ENCODE assay signal across 21 mouse cellular contexts in genomic region chr4:57338061-57338460, GRCm38 (mm10). TPM values are rescaled to one million over a fixed set of nuclear protein-coding genes. Genes with fewer than 3 reads are reported as not detected.
DNase-seq lines count a peak whose midpoint lies in the region; ATAC-seq and TF ChIP-seq lines count a peak whose summit lies in the region.
"Had no signal": no experiment of that assay in that cellular context is flagged by ENCODE, and none has a peak within 500 bp of the region (broad histone marks: within the 10 kb centered on the region; RNA-seq: fewer than 3 reads in every experiment).

No protein-coding gene starts in this region.

- 81% methylated on average over 9 of the region's 9 CpGs for WGBS in forebrain, embryonic 10.5 days
- 87% methylated on average over 9 of the region's 9 CpGs for WGBS in forebrain, embryonic 11.5 days
- 63% methylated on average over 9 of the region's 9 CpGs for WGBS in embryonic facial prominence, embryonic 13.5 days
- 75% methylated on average over 9 of the region's 9 CpGs for WGBS in stomach, embryonic 14.5 days
- WGBS in midbrain, embryonic 15.5 days = 89% methylated on average over 9 of the region's 9 CpGs

- intact Hi-C loops in gastrocnemius, adult 2 months (cut with DNase I) = no loop called here

- H3K4me3 ChIP-seq in forebrain, embryonic 10.5 days = no peak overlapping the region
- no peak overlapping the region for H3K4me3 ChIP-seq in forebrain, embryonic 11.5 days (ENCODE audit: low read depth, low read length)
- H3K4me3 ChIP-seq in embryonic facial prominence, embryonic 13.5 days = no peak overlapping the region
- H3K4me3 ChIP-seq in stomach, embryonic 14.5 days (ENCODE audit: low read depth, low read length) = no peak overlapping the region
- no peak overlapping the region for H3K4me3 ChIP-seq in midbrain, embryonic 15.5 days
- no peak overlapping the region for H3K4me3 ChIP-seq in gastrocnemius, adult 2 months
- H3K4me3 ChIP-seq: forebrain, embryonic 15.5 days; liver, embryonic 12.5 days; megakaryocyte, embryonic 14.5 days had no signal

- no peak overlapping the region for H3K9ac ChIP-seq in forebrain, embryonic 11.5 days (ENCODE audit: low read length)
- no peak overlapping the region for H3K9ac ChIP-seq in embryonic facial prominence, embryonic 13.5 days
- no peak overlapping the region for H3K9ac ChIP-seq in stomach, embryonic 14.5 days (replicated peaks; ENCODE audit: low read depth, low read length)
- H3K9ac ChIP-seq in midbrain, embryonic 15.5 days = no peak overlapping the region
- H3K9ac ChIP-seq: forebrain, embryonic 15.5 days; liver, embryonic 12.5 days had no signal

- H3K4me2 ChIP-seq in forebrain, embryonic 11.5 days (ENCODE audit: low read depth, low read length, severe bottlenecking) = no peak overlapping the region
- peak overlapping the region; percentile 16; the same call in 1 of the 2 replicates for H3K4me2 ChIP-seq in embryonic facial prominence, embryonic 13.5 days
- H3K4me2 ChIP-seq in stomach, embryonic 14.5 days (replicated peaks; ENCODE audit: low read depth, low read length) = no peak overlapping the region
- no peak overlapping the region for H3K4me2 ChIP-seq in midbrain, embryonic 15.5 days
- H3K4me2 ChIP-seq: forebrain, embryonic 15.5 days; liver, embryonic 12.5 days had no signal

- no peak for TF ChIP-seq CTCF in gastrocnemius, adult 2 months (IDR thresholded peaks at IDR 0.05)

- 0 out of 2 replicates have a peak overlapping the region, but pooled peaks have one; percentile 40 for H3K27ac ChIP-seq in forebrain, embryonic 10.5 days
- no peak overlapping the region for H3K27ac ChIP-seq in forebrain, embryonic 11.5 days (ENCODE audit: low read depth, low read length)
- peak overlapping the region; percentile 85 for H3K27ac ChIP-seq in embryonic facial prominence, embryonic 13.5 days
- H3K27ac ChIP-seq in stomach, embryonic 14.5 days (ENCODE audit: low read length) = peak overlapping the region; percentile 79; the same call in 1 of the 2 replicates
- no peak overlapping the region for H3K27ac ChIP-seq in midbrain, embryonic 15.5 days
- H3K27ac ChIP-seq in gastrocnemius, adult 2 months = no peak overlapping the region
- H3K27ac ChIP-seq: forebrain, embryonic 15.5 days; hindbrain, postnatal 0 days; liver, embryonic 12.5 days had no signal

- H3K9me3 ChIP-seq in forebrain, embryonic 10.5 days = no peaks in the 10 kb centered on the region
- no peaks in the 10 kb centered on the region for H3K9me3 ChIP-seq in forebrain, embryonic 11.5 days (ENCODE audit: control insufficient read depth, low read length)
- H3K9me3 ChIP-seq in embryonic facial prominence, embryonic 13.5 days = no peaks in the 10 kb centered on the region
- H3K9me3 ChIP-seq in stomach, embryonic 14.5 days (ENCODE audit: control insufficient read depth, low read depth, low read length) = peaks cover 3% of the 10 kb centered on the region; the same call in 1 of the 2 replicates
- no peaks in the 10 kb centered on the region for H3K9me3 ChIP-seq in midbrain, embryonic 15.5 days
- H3K9me3 ChIP-seq: forebrain, embryonic 15.5 days; liver, embryonic 12.5 days had no signal

- no peak for DNase-seq in forebrain, embryonic 10.5 days (ENCODE audit: extremely low spot score, low spot score)
- no peak for DNase-seq in forebrain, embryonic 11.5 days (ENCODE audit: low spot score)
- peak; percentile 36 for DNase-seq in embryo, embryonic 10 days (ENCODE audit: low spot score)
- DNase-seq in retina, embryonic 14.5 days (ENCODE audit: low spot score) = no peak
- no peak for DNase-seq in gastrocnemius, adult 2 months
- DNase-seq: adrenal gland, adult 2 months; cerebellum, adult 2 months; cerebellum, postnatal 36 days; heart, adult 11 months; heart, postnatal 4 days; layer of hippocampus, postnatal 36 days; lung, adult 2 months; thymus, adult 2 months had no signal

- H3K27me3 ChIP-seq in forebrain, embryonic 10.5 days (ENCODE audit: poor library complexity, severe bottlenecking) = no peaks in the 10 kb centered on the region
- H3K27me3 ChIP-seq in forebrain, embryonic 11.5 days (ENCODE audit: control insufficient read depth, insufficient read depth, low read length) = no peaks in the 10 kb centered on the region
- no peaks in the 10 kb centered on the region for H3K27me3 ChIP-seq in embryonic facial prominence, embryonic 13.5 days
- H3K27me3 ChIP-seq in stomach, embryonic 14.5 days (ENCODE audit: control insufficient read depth, insufficient read depth, low read length) = no peaks in the 10 kb centered on the region
- H3K27me3 ChIP-seq in midbrain, embryonic 15.5 days (replicated peaks) = no peaks in the 10 kb centered on the region
- H3K27me3 ChIP-seq: forebrain, embryonic 15.5 days; liver, embryonic 12.5 days had no signal

- no peak for ATAC-seq in forebrain, embryonic 11.5 days (replicated peaks; ENCODE audit: low FRiP score)
- ATAC-seq in embryonic facial prominence, embryonic 13.5 days (ENCODE audit: insufficient number of reproducible peaks, insufficient read depth, low FRiP score, low TSS enrichment, low read depth) = no peak
- no peak for ATAC-seq in stomach, embryonic 14.5 days (ENCODE audit: insufficient number of reproducible peaks, insufficient read depth, low FRiP score, low read depth)
- ATAC-seq in midbrain, embryonic 15.5 days (replicated peaks) = no peak
- ATAC-seq: forebrain, embryonic 15.5 days; hindbrain, postnatal 0 days; intestine, postnatal 0 days; liver, embryonic 12.5 days had no signal

- no peaks in the 10 kb centered on the region for H3K36me3 ChIP-seq in forebrain, embryonic 10.5 days (replicated peaks)
- H3K36me3 ChIP-seq in forebrain, embryonic 11.5 days (ENCODE audit: control insufficient read depth, insufficient read depth, low read length) = no peaks in the 10 kb centered on the region
- H3K36me3 ChIP-seq in embryonic facial prominence, embryonic 13.5 days = no peaks in the 10 kb centered on the region
- no peaks in the 10 kb centered on the region for H3K36me3 ChIP-seq in stomach, embryonic 14.5 days (ENCODE audit: control insufficient read depth, insufficient read depth, low read length)
- H3K36me3 ChIP-seq in midbrain, embryonic 15.5 days (replicated peaks) = no peaks in the 10 kb centered on the region
- H3K36me3 ChIP-seq: forebrain, embryonic 15.5 days; liver, embryonic 12.5 days had no signal

- no peaks in the 10 kb centered on the region for H3K4me1 ChIP-seq in forebrain, embryonic 10.5 days
- H3K4me1 ChIP-seq in forebrain, embryonic 11.5 days (replicated peaks; ENCODE audit: control insufficient read depth, insufficient read depth, low read length) = no peaks in the 10 kb centered on the region
- H3K4me1 ChIP-seq in embryonic facial prominence, embryonic 13.5 days = 0 out of 2 replicates have a peak, but pooled peaks cover 3% of the 10 kb centered on the region
- H3K4me1 ChIP-seq in stomach, embryonic 14.5 days (ENCODE audit: control insufficient read depth, insufficient read depth, low read length) = no peaks in the 10 kb centered on the region
- H3K4me1 ChIP-seq in midbrain, embryonic 15.5 days = no peaks in the 10 kb centered on the region
- H3K4me1 ChIP-seq: forebrain, embryonic 15.5 days; liver, embryonic 12.5 days; megakaryocyte, embryonic 14.5 days had no signal

RNA-seq across cellular contexts. Expression of gene Ptpn3, which starts 36.4 kb away (rescaled TPM):
- 1.1 and 1.3 TPM in 2 replicates for polyA plus RNA-seq in forebrain, embryonic 10.5 days (2016; fragmentation: Nextera tagmentation; extraction: Ambion mirVana)
- polyA plus RNA-seq in forebrain, embryonic 11.5 days (2014; fragmentation: Nextera tagmentation; extraction: Ambion mirVana) = 0.81 TPM in 2 replicates
- 4.9 TPM in 2 replicates for polyA plus RNA-seq in embryonic facial prominence, embryonic 13.5 days (2015; fragmentation: Nextera tagmentation; extraction: Ambion mirVana)
- 8.1 and 9.6 TPM in 2 replicates for polyA plus RNA-seq in stomach, embryonic 14.5 days (2014; fragmentation: Nextera tagmentation; extraction: Ambion mirVana)
- polyA plus RNA-seq in midbrain, embryonic 15.5 days (2015; fragmentation: Nextera tagmentation; extraction: Ambion mirVana) = 2.3 and 2.8 TPM in 2 replicates
- 10 to 100 TPM; 29.8 to 77.3 TPM for total RNA-seq in gastrocnemius, adult 2 months (2021)

Comparison
In these comparisons a context has a peak if more than half of its experiments do, and no peak if none do; other contexts are left out.
1. H3K27ac ChIP-seq: peak in forebrain, embryonic 10.5 days (single experiment), embryonic facial prominence, embryonic 13.5 days (single experiment) and stomach, embryonic 14.5 days (single experiment); none in forebrain, embryonic 11.5 days (single experiment), midbrain, embryonic 15.5 days (single experiment) and gastrocnemius, adult 2 months (single experiment).